Mouse (Mus musculus) Patski (cell line): ENCODE data around the gene Mpdz. TPM values are rescaled to one million over a fixed set of nuclear protein-coding genes. Genes with fewer than 3 reads are reported as not detected.

ENCODE experiments used
- ATAC-seq: fragments of 100-300 bp; one replicate; pipeline ENCODE4 v1.8.0; 2021
- CTCF ChIA-PET: fragments of 350-600 bp; sonication (Branson Sonifier 250); formaldehyde crosslinking; loops from one replicate; lab custom pipeline; 2022; ENCODE audit warnings: inconsistent platforms; lab: Charles Lee
- POLR2A ChIA-PET: fragments of 350-600 bp; sonication (Branson Sonifier 250); formaldehyde crosslinking; loops from one replicate; lab custom pipeline; 2022; ENCODE audit warnings: antibody characterized with exemption, inconsistent platforms; lab: Charles Lee
- DNase-seq: peaks from one replicate; pipeline ENCODE4 v3.0.0-alpha.2; 2011; ENCODE audit warnings: low read depth, low spot score
- H3K27me3 ChIP-seq: fragments of 371-371 bp; one replicate; pipeline ENCODE4 v1.5.1; 2021
- CTCF ChIP-seq: fragments of 100-300 bp; IDR thresholded peaks from one replicate; pipeline ENCODE4 v1.5.1; 2021
- in situ Hi-C: fragments of 300-500 bp; cut with MboI; formaldehyde crosslinking; loops from 3 replicates; pipeline ENCODE4 v1.11.1; 2018; ENCODE audit warnings: low pct_unique_long_range_greater_than_20kb, mixed read lengths
- polyA plus RNA-seq: library from polyadenylated mRNA; unstranded; gene quantifications from one replicate; pipeline ENCODE4 v1.2.3, GENCODE M21; 2021

The Mpdz gene
- polyA plus RNA-seq, 1 experiment from 2014 or later, result 27.0 TPM

DNA sequence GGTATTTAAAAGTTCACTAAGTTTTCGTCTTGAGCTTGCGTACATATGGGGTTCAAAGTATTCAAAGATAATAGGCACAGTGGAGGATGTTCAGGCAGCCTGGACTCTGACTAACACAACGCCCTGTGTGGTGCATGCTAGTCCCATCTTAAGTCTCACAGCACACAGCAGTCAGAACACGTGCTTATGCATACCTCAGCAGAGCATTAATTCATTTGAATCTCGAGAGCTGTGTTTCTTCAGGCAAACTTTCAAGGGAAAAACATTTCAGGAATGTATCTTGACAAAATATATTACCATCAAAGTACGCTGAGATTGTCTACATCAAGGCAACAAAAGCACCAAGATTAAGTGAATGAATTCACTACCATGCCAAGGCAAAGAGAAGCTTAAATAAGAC, 45.7 kb downstream of the Mpdz start:
- POLR2A ChIA-PET, result no interaction called here

DNA sequence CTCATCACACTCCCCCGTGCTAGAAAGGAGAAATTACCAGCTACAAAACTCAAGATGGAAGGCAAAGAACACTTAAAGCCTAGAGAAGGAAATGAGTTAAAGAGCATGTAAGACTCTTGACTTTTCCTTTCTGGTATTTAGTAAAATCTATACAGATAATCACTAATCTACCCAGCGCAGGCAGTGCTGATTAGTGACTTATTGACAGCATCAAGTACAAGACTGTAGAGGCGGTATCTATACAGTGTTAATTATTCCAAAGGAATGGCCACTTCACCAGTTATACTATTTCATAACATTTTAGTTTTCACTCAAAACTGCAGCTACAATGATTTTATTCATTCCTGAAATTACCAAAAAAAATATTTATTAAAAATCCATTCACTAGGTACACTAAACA, 49.7 kb downstream of the Mpdz start:
- DNase-seq, result no peak
- in situ Hi-C loops, result no loop called here
- POLR2A ChIA-PET, result no interaction called here
- no peak for TF ChIP-seq CTCF
- ATAC-seq, result no peak
- CTCF ChIA-PET, result no interaction called here
- no peaks in the 10 kb centered on the region for H3K27me3 ChIP-seq

More for the DNA sequence above, 45.7 kb downstream of the Mpdz start:
- CTCF ChIA-PET, result no interaction called here
- TF ChIP-seq CTCF, result no peak
- H3K27me3 ChIP-seq, result no peaks in the 10 kb centered on the region
- in situ Hi-C loops, result no loop called here
- DNase-seq, result no peak
- ATAC-seq, result no peak

DNA sequence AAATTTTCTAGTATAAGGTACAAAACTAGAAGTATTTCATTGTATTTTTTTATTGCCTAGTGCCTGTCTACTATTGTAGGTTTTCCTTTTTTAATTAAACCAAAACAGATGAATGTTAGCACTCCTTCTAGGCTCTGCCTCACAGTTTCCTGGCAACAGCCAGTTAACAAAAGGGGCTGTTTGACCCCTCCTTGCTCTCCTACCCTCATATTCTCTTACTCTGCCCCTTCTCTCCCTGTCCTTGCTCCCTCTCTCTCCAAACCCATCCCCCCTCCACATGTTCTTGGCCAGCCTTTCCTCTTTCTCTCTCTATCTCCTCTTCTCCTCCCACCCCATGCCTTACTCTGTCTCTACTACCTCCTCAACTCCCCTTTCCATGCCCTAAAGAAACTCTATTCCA, 53.4 kb downstream of the Mpdz start:
- ATAC-seq (no peak), DNase-seq (no peak)
- ChIA-PET CTCF (no interaction called here), POLR2A (no interaction called here)
- in situ Hi-C loops, result no loop called here
- no peak for TF ChIP-seq CTCF
- no peaks in the 10 kb centered on the region for H3K27me3 ChIP-seq

DNA sequence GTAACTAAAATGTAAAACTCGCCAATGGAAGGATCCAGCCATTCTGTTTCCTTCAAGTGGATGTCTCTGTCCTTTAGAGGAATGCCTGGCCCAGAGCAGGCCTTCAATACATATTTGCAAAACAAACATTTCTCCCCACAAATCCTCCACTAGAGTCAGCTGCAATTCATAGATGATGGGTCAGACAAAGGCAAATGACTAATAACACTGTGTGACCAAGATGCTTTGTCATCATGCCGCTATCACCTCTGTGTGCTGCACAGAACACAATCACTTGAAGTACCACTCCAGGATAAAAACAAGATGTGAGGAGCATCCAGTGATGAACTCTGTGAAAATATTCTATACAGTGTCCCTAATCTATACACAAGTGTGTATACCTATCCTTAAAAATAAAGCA, 55.0 kb downstream of the Mpdz start:
- ATAC-seq, result no peak
- in situ Hi-C loops, result no loop called here
- no peak for DNase-seq
- ChIA-PET CTCF (interaction anchor here (1.6 kb wide), 1 partner anchor 11 kb away, joined by 4 read pairs; no protein-coding TSS in a partner anchor), POLR2A (no interaction called here)
- no peak for TF ChIP-seq CTCF
- H3K27me3 ChIP-seq, result no peaks in the 10 kb centered on the region

DNA sequence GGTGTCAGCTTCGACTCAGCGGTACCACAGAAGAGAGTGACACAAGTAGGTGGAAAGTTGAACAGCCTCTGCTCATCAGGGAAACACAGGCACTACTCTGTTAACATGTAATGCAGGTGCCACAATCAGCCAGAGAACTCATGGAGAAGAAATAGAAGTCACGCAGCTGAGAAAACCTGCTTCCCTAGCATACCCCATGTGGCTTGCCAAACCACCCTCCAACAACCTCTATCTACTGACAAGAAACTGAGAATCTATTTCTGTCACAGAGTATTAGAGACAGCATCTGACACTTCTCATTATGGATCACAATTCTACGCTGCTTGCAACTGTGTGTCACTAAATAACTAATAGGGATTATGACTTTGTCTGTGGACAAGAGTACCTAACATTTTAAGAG, 70.3 kb downstream of the Mpdz start:
- no peaks in the 10 kb centered on the region for H3K27me3 ChIP-seq
- CTCF ChIA-PET, result interaction anchor here (1.4 kb wide), 1 partner anchor 13 kb away, joined by 4 read pairs; no protein-coding TSS in a partner anchor
- DNase-seq (no peak), ATAC-seq (no peak)
- in situ Hi-C loops, result no loop called here
- no peak for TF ChIP-seq CTCF
- POLR2A ChIA-PET, result no interaction called here

DNA sequence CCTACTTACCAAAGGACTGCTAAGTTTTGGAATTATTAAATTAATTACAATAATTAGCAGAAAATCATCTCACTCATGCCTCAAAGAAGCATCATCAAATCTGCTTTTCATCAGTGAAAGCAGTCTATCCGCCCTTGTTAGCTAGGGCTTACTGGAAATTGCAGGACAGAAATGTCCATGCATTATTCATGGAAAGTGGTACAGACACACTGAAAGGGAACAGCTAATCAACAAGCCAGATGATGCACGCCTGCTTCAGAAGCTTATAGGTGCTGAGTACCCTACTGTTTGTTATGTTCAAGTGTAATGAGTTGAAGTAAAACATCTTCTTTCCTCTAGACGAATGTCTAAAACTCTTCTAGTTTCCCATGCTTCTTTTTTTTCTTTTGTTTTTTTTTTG, 91.2 kb downstream of the Mpdz start:
- in situ Hi-C loops, result no loop called here
- ATAC-seq (no peak), DNase-seq (no peak)
- POLR2A ChIA-PET, result no interaction called here
- TF ChIP-seq CTCF, result no peak
- H3K27me3 ChIP-seq, result no peaks in the 10 kb centered on the region
- CTCF ChIA-PET, result interaction anchor here (1.6 kb wide), 1 partner anchor 9 kb away, joined by 4 read pairs; no protein-coding TSS in a partner anchor

DNA sequence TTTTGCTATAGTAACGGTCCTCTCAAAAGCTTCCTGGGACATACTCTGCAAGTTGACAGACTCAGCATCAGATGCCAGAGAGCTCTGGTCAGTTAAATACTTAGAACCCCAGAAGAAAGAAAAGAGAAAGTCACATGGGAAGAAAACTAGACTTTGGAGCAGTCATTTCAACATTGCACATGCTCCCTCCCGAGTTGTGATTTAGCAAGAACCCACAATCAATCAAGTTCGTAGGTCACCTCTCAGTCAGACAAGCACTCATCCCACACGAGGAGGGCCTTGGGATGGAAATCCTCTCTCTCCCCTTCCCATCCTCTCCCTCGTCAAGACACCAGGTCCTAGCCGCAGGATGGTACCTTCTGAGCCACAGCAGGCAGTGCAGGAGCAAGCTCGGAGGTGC, 94.0 kb downstream of the Mpdz start:
- DNase-seq (no peak), ATAC-seq (no peak)
- in situ Hi-C loops, result no loop called here
- no peaks in the 10 kb centered on the region for H3K27me3 ChIP-seq
- ChIA-PET POLR2A (no interaction called here), CTCF (no interaction called here)
- no peak for TF ChIP-seq CTCF

DNA sequence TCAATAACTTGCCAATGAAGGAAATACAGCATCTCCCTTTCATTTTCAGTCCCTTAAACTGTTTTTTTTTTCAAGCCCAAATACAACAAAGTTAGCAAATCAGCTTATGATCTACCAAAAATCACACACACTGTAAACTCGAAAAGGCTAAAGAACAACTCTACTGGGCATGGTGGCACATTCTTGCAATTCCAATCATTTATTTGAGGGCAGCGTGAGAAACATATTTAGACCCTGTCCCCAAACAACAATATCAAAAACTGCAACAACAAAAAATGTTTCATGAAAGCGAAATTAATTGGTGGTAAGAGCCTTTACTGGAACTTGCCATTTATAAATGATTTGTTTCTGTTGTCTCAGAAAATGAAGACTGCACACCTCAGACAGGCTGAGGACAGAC, 97.5 kb downstream of the Mpdz start:
- ChIA-PET CTCF (interaction anchor here (1.2 to 1.6 kb wide), 3 partner anchors 9 to 11 kb away, joined by 3 to 4 read pairs (median 4); no protein-coding TSS in a partner anchor), POLR2A (no interaction called here)
- TF ChIP-seq CTCF, result no peak
- ATAC-seq, result no peak
- no peaks in the 10 kb centered on the region for H3K27me3 ChIP-seq
- in situ Hi-C loops, result no loop called here
- no peak for DNase-seq

DNA sequence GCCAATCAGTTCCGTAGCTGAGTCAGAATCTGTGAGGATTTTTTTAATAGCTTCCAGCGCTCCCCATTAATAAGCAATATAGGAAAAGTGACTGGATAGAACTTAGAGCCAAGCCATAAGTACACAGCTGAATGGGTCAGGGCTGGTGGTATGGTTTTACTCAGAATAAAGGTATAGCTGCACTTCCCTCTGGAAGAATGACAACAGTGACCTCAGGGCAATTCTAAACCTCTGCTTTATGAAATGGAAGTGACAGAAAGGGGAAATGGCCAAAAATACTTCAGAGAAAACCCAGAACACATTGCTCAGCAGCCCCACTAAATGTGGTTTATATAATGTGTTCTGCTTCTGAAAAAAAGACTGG, 109.0 kb downstream of the Mpdz start:
- ChIA-PET CTCF (interaction anchor here (1.1 to 1.7 kb wide), 3 partner anchors 11 to 82 kb away, joined by 3 to 4 read pairs (median 3); no protein-coding TSS in a partner anchor), POLR2A (interaction anchor here (1.4 kb wide), 1 partner anchor 20 kb away, joined by 3 read pairs; no protein-coding TSS in a partner anchor)
- in situ Hi-C loops, result no loop called here
- ATAC-seq (no peak), DNase-seq (no peak)
- no peaks in the 10 kb centered on the region for H3K27me3 ChIP-seq
- no peak for TF ChIP-seq CTCF

DNA sequence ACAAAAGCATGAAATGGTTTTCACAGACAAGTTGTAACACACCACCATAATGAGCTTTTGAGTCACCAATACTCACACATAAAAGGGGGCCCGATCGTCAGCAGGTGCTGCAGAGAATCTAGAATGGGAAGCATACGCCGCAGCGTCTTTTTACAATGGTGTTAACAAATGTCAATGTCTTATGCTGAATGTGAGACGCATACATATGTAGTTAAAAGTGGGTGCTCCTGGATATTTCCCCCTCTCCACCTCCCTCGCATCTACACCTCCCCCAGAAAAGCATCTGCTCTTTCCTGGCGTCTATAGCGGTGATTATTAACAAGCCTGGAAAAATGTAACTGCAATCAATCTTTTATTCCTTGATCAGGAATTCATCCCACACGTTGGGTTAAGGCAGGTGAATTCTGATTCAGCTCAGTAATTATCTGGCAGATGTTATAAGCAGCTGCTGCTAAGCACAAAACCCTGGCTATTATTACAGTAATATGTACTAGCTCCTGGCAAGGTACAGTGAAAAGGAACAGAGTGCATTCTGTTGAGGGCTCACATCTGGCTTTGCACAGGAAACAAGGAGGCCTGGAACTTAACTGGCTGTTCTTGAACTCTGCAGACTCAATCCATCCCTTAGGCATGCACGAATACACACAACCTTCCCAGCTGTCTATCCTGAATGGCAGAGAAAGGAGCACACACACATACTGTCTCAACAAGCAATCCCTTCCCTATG, 109.6 kb downstream of the Mpdz start:
- ATAC-seq, result no peak
- no peaks in the 10 kb centered on the region for H3K27me3 ChIP-seq
- ChIA-PET POLR2A (interaction anchor here (1.4 kb wide), 1 partner anchor 21 kb away, joined by 3 read pairs; no protein-coding TSS in a partner anchor), CTCF (interaction anchor here (1.1 to 1.7 kb wide), 3 partner anchors 11 to 82 kb away, joined by 3 to 4 read pairs (median 3); no protein-coding TSS in a partner anchor)
- TF ChIP-seq CTCF, result no peak
- in situ Hi-C loops, result no loop called here
- DNase-seq, result no peak

DNA sequence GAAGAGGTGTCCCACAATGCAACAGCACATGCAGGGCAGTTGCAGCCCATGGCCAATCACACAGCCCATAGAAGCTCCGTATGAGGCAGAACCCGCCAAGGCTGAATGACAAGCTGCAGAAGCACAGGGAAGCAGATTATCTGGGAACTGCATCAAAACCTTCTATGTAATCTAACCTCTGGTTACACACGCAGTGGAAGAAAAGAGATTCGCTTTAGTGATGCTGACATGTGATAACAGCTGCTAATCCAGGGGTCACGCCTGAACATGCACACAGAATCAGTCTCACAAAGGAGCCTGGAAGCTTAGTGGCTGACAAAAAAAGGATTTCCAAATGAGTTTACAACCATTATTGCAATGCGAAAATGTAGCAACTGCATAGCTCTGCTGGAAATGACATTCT, 110.2 kb downstream of the Mpdz start:
- H3K27me3 ChIP-seq, result no peaks in the 10 kb centered on the region
- no peak for TF ChIP-seq CTCF
- DNase-seq (no peak), ATAC-seq (no peak)
- POLR2A ChIA-PET, result interaction anchor here (1.4 kb wide), 1 partner anchor 21 kb away, joined by 3 read pairs; no protein-coding TSS in a partner anchor
- in situ Hi-C loops, result no loop called here
- CTCF ChIA-PET, result interaction anchor here (0.8 to 1.7 kb wide), 2 partner anchors 10 to 83 kb away, joined by 3 read pairs; no protein-coding TSS in a partner anchor
